ENCODE assay signal across 18 mouse cellular contexts in the genomic region with DNA sequence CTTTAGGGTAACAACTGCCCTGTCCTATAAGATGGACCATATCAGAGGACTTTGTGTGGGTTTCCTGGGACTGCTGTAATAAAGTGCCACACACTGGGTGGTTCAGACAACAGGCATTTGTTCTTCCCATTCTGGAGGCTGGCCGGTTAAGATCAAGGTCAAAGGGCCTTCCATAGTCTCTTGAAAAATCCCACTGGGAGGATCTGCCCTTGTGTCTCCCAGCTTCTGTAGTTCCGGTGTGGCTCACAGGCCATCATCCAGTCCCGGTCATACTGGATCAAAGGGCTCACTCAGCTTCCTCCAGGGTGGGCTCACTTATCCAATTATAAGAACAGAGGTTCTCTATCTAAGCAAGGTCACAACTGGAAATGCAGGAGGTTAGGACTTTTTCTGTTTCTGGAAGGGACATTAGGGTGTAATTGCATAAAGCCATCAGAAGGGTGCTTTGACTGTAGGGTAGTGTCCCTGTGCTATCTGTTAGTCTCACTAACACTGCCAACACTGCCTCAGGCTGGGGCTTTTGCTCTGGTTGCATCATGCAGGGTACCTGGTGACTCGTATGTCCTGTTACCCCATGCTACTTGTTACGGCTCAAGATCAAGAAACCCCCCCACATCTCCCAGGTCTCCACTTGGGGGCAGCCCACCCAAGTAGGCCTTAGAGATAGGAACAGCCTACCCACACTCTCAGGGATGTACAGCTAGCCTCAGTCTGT. TPM values are rescaled to one million over a fixed set of nuclear protein-coding genes. Genes with fewer than 3 reads are reported as not detected.
DNase-seq lines count a peak whose midpoint lies in the region; ATAC-seq and TF ChIP-seq lines count a peak whose summit lies in the region.
"Had no signal": no experiment of that assay in that cellular context is flagged by ENCODE, and none has a peak within 500 bp of the region (broad histone marks: within the 10 kb centered on the region; RNA-seq: fewer than 3 reads in every experiment).

No protein-coding gene starts in this region.

- no peak overlapping the region for H3K27ac ChIP-seq in kidney, postnatal 0 days
- no peak overlapping the region for H3K27ac ChIP-seq in kidney, adult 2 months (ENCODE audit: insufficient read depth, low read depth, low read length)
- H3K27ac ChIP-seq in stomach, embryonic 16.5 days (ENCODE audit: low read length): peak overlapping the region; percentile 10; the same call in 1 of the 2 replicates
- H3K27ac ChIP-seq in midbrain, postnatal 0 days (ENCODE audit: low read depth, low read length): no peak overlapping the region
- H3K27ac ChIP-seq: embryonic facial prominence, embryonic 13.5 days; forebrain, embryonic 12.5 days; limb, embryonic 13.5 days; midbrain, embryonic 13.5 days; neural tube, embryonic 12.5 days had no signal

- no peak overlapping the region for H3K9ac ChIP-seq in kidney, postnatal 0 days (ENCODE audit: low read depth, low read length)
- no peak overlapping the region for H3K9ac ChIP-seq in stomach, embryonic 16.5 days (ENCODE audit: low read length)
- H3K9ac ChIP-seq in midbrain, postnatal 0 days (replicated peaks; ENCODE audit: low read length, poor library complexity, severe bottlenecking): no peak overlapping the region
- H3K9ac ChIP-seq: embryonic facial prominence, embryonic 13.5 days; forebrain, embryonic 12.5 days; limb, embryonic 13.5 days; midbrain, embryonic 13.5 days; neural tube, embryonic 12.5 days had no signal

- peaks cover 8% of the 10 kb centered on the region; the same call in 1 of the 2 replicates for H3K4me1 ChIP-seq in kidney, postnatal 0 days (replicated peaks; ENCODE audit: insufficient read depth, low read length)
- peaks cover 6% of the 10 kb centered on the region; the same call in 1 of the 2 replicates for H3K4me1 ChIP-seq in kidney, adult 2 months (ENCODE audit: control insufficient read depth, insufficient read depth, low read length)
- peaks cover 17% of the 10 kb centered on the region for H3K4me1 ChIP-seq in stomach, embryonic 16.5 days (ENCODE audit: control insufficient read depth, insufficient read depth, low read length)
- H3K4me1 ChIP-seq in midbrain, postnatal 0 days (ENCODE audit: insufficient read depth, low read length): peaks cover 5% of the 10 kb centered on the region; the same call in 1 of the 2 replicates

- intact Hi-C loops in heart, postnatal 14 days (cut with DNase I): no loop called here

- TF ChIP-seq CTCF in kidney, postnatal 0 days (IDR thresholded peaks at IDR 0.05; ENCODE audit: low read depth): peak; percentile 5; the same call in 1 of the 2 replicates
- no peak for TF ChIP-seq CTCF in kidney, adult 2 months (conservative IDR thresholded peaks at IDR 0.05; ENCODE audit: insufficient read depth, insufficient read length, low read depth, low read length)
- TF ChIP-seq CTCF in Patski (IDR thresholded peaks at IDR 0.05): no peak
- TF ChIP-seq CTCF in midbrain, postnatal 0 days (IDR thresholded peaks at IDR 0.05): no peak

- in situ Hi-C loops in Patski (cut with MboI; ENCODE audit: low pct_unique_long_range_greater_than_20kb): no loop called here

- peak; percentile 64 for DNase-seq in adrenal gland, adult 2 months
- DNase-seq in adrenal gland, postnatal 4 days (ENCODE audit: low spot score in 2 of 2): no peak
- no peak for DNase-seq in kidney, postnatal 0 days (ENCODE audit: low spot score)
- no peak for DNase-seq in kidney, adult 2 months
- DNase-seq in Patski (ENCODE audit: low read depth, low spot score): no peak
- no peak for DNase-seq in midbrain, postnatal 0 days (ENCODE audit: low spot score)
- DNase-seq in heart, postnatal 14 days: no peak
- DNase-seq: cerebellum, adult 18-20 months; heart, postnatal 10 days; kidney, postnatal 10 days; lung, postnatal 4 days; right cerebral cortex, postnatal 25 days had no signal

- H3K36me3 ChIP-seq in kidney, postnatal 0 days (ENCODE audit: insufficient read depth, low read length): no peaks in the 10 kb centered on the region
- H3K36me3 ChIP-seq in kidney, adult 2 months (ENCODE audit: control insufficient read depth, insufficient read depth, low read length): no peaks in the 10 kb centered on the region
- peaks cover 5% of the 10 kb centered on the region; the same call in 1 of the 2 replicates for H3K36me3 ChIP-seq in stomach, embryonic 16.5 days (ENCODE audit: control insufficient read depth, insufficient read depth, low read length)
- no peaks in the 10 kb centered on the region for H3K36me3 ChIP-seq in midbrain, postnatal 0 days (ENCODE audit: insufficient read depth, low read length)
- H3K36me3 ChIP-seq: embryonic facial prominence, embryonic 13.5 days; forebrain, embryonic 12.5 days; limb, embryonic 13.5 days; midbrain, embryonic 13.5 days; neural tube, embryonic 12.5 days had no signal

- POLR2A ChIA-PET in Patski (lab: Charles Lee): no interaction called here

- H3K4me3 ChIP-seq in kidney, postnatal 0 days (replicated peaks; ENCODE audit: low read depth, low read length): no peak overlapping the region
- no peak overlapping the region for H3K4me3 ChIP-seq in kidney, adult 2 months (ENCODE audit: insufficient read depth, low read depth, low read length)
- no peak overlapping the region for H3K4me3 ChIP-seq in stomach, embryonic 16.5 days (replicated peaks; ENCODE audit: low read length)
- no peak overlapping the region for H3K4me3 ChIP-seq in midbrain, postnatal 0 days (ENCODE audit: low read depth, low read length)
- H3K4me3 ChIP-seq: embryonic facial prominence, embryonic 13.5 days; forebrain, embryonic 12.5 days; limb, embryonic 13.5 days; midbrain, embryonic 13.5 days; neural tube, embryonic 12.5 days had no signal

- H3K9me3 ChIP-seq in kidney, postnatal 0 days (replicated peaks; ENCODE audit: low read length): no peaks in the 10 kb centered on the region
- no peaks in the 10 kb centered on the region for H3K9me3 ChIP-seq in stomach, embryonic 16.5 days (replicated peaks; ENCODE audit: control insufficient read depth, low read length)
- H3K9me3 ChIP-seq in midbrain, postnatal 0 days (ENCODE audit: low read length): no peaks in the 10 kb centered on the region
- H3K9me3 ChIP-seq: embryonic facial prominence, embryonic 13.5 days; forebrain, embryonic 12.5 days; limb, embryonic 13.5 days; midbrain, embryonic 13.5 days; neural tube, embryonic 12.5 days had no signal

- ATAC-seq in kidney, postnatal 0 days (replicated peaks; ENCODE audit: low FRiP score, low read depth): no peak
- ATAC-seq in Patski: peak; percentile 42
- ATAC-seq in stomach, embryonic 16.5 days (ENCODE audit: insufficient read depth, low FRiP score): no peak
- ATAC-seq in midbrain, postnatal 0 days (ENCODE audit: low FRiP score): no peak
- ATAC-seq: midbrain, embryonic 13.5 days had no signal

- CTCF ChIA-PET in Patski (lab: Charles Lee): interaction anchor here (1.1 to 2.9 kb wide), 3 partner anchors 10 to 52 kb away, joined by 4 to 8 read pairs (median 7); partner anchors contain the start of gene Synj2

- H3K4me2 ChIP-seq in kidney, postnatal 0 days (ENCODE audit: low read length): no peak overlapping the region
- no peak overlapping the region for H3K4me2 ChIP-seq in stomach, embryonic 16.5 days (ENCODE audit: low read depth, low read length)
- H3K4me2 ChIP-seq in midbrain, postnatal 0 days (ENCODE audit: low read depth, low read length, poor library complexity, severe bottlenecking): no peak overlapping the region
- H3K4me2 ChIP-seq: embryonic facial prominence, embryonic 13.5 days; forebrain, embryonic 12.5 days; limb, embryonic 13.5 days; midbrain, embryonic 13.5 days; neural tube, embryonic 12.5 days had no signal

- 68% methylated on average over 5 of the region's 5 CpGs for WGBS in kidney, postnatal 0 days
- 88% methylated on average over 5 of the region's 5 CpGs for WGBS in kidney, adult 2 months
- WGBS in stomach, embryonic 16.5 days: 75% methylated on average over 5 of the region's 5 CpGs
- WGBS in midbrain, postnatal 0 days: 78% methylated on average over 5 of the region's 5 CpGs

- H3K27me3 ChIP-seq in kidney, postnatal 0 days (ENCODE audit: insufficient read depth, low read length): no peaks in the 10 kb centered on the region
- H3K27me3 ChIP-seq in kidney, adult 2 months (replicated peaks; ENCODE audit: control insufficient read depth, insufficient read depth, low read length): no peaks in the 10 kb centered on the region
- H3K27me3 ChIP-seq in Patski: no peaks in the 10 kb centered on the region
- no peaks in the 10 kb centered on the region for H3K27me3 ChIP-seq in stomach, embryonic 16.5 days (ENCODE audit: control insufficient read depth, insufficient read depth, low read length)
- H3K27me3 ChIP-seq in midbrain, postnatal 0 days (ENCODE audit: insufficient read depth, low read length): no peaks in the 10 kb centered on the region
- H3K27me3 ChIP-seq: embryonic facial prominence, embryonic 13.5 days; forebrain, embryonic 12.5 days; limb, embryonic 13.5 days; midbrain, embryonic 13.5 days; neural tube, embryonic 12.5 days had no signal

- no peak for TF ChIP-seq POLR2A in kidney, adult 2 months (IDR thresholded peaks at IDR 0.05; ENCODE audit: low read depth, low read length)

RNA-seq across cellular contexts. Expression of gene Synj2, which starts 51.9 kb away (rescaled TPM):
- total RNA-seq in adrenal gland, adult 2 months (2021): 10 to 100 TPM in 1 of 2 experiments, 1 to 10 TPM in 1; 9.7 to 18.3 TPM
- 3.6 and 4.6 TPM in 2 replicates for polyA plus RNA-seq in adrenal gland, adult 2 months (2012; rRNA removed)
- 10 to 100 TPM; 12.4 to 12.8 TPM for total RNA-seq in adrenal gland, postnatal 4 days (2021)
- polyA plus RNA-seq in kidney, postnatal 0 days (2015; fragmentation: Nextera tagmentation; extraction: Ambion mirVana): 2.4 and 3.7 TPM in 2 replicates
- polyA plus RNA-seq in kidney, adult 2 months (2012; rRNA removed): 1.5 and 1.8 TPM in 2 replicates
- 6.0 TPM for polyA plus RNA-seq in Patski (2021)
- 6.4 and 6.7 TPM in 2 replicates for polyA plus RNA-seq in stomach, embryonic 16.5 days (2015; fragmentation: Nextera tagmentation; extraction: Ambion mirVana)
- total RNA-seq in midbrain, postnatal 0 days (2014; rRNA removed): 3.1 and 4.0 TPM in 2 replicates
- 1.8 and 2.3 TPM in 2 replicates for polyA plus RNA-seq in midbrain, postnatal 0 days (2015; fragmentation: Nextera tagmentation; extraction: Ambion mirVana)
- 10 to 100 TPM; 30.7 to 32.1 TPM for total RNA-seq in heart, postnatal 14 days (2021)
